Mouse (Mus musculus) stomach, postnatal 0 days (tissue): ENCODE measurements around the gene Eif4g3.

Source experiments
- CTCF ChIP-seq: IDR thresholded peaks from 2 replicates; pipeline ENCODE4 v1.5.1; 2016; ENCODE audit warnings: antibody characterized with exemption, low read depth, mild to moderate bottlenecking, moderate library complexity
- EP300 ChIP-seq: optimal IDR thresholded peaks from 2 replicates; pipeline ENCODE3; 2016; ENCODE audit warnings: antibody characterized with exemption

DNA sequence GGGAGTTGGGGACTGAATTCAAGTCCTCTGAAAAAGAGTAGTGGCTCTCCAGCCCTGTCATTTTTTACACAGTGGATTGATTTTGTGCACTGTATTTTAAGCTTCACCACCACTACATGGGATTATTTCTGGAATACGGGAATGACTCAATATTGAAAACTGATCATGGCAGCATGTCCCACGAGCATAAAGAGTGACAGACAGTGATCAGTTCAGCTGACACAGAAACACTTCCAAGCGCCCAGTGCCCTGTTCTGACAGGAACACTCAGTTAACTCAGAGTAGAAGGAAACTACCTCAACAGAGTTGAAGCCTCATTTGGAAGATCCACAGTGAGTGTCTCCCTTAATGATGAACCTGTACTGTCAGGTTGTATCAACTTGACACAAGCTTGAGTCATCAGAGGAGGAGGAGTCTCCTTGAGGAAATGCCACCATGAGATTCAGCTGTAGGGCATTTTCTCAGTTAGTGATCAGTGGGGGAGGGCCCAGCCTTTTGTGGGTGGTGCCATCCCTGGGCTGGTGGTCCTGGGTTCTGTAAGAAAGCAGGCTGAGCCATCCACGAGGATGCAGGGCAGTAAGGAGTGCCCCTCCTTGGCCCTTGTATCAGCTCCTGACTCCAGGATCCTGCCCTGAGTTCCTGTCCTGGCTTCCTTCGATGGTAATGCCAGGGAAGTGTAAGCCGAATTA, 82.2 kb downstream of the Eif4g3 start:
- no peak for TF ChIP-seq CTCF
- no peak for TF ChIP-seq EP300
